Mouse (Mus musculus): ENCODE measurements at regions not wholly inside any gene's neighbourhood (a gene's known extent, or its start where the extent isn't known, plus 50 kb on each side); places are given as distances from the start of the nearest gene placed in this dataset.
A peak's percentile ranks its signal among the peaks of the same experiment; 100 is the strongest.

DNA sequence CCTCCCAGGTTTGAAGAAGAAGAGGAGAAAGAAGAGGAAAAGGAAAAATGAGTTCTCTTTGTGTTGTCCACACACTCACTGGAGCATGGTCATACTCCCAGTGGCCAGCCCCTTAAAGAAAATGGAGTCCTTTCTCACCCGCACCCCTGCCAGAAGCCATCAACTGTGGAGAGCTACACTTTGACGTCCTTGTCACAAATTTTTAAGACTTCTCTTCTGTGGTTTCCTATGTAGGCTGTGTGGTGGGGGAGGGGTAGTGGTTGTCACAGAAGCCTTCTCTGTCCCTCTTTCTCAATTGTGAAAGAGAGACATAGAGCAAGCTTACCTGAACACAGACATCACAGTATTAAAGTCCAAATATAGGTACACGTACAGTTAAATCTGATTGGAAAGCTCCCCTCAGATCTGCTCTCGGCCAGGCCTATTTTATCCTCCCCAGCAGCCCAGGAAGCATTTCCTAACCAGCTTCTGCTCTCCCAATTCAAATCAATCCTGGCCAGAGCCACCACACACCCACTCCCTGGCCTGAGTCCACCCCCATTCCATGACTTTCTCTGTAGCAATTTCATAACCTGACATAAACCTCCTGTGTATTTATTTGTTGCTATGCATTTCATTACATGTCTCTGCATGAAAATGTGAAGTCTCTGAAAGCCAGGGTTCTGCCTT, 192.3 kb upstream of the Mctp2 start:
- Histone ChIP-seq H3K27me3 (replicated peaks; ENCODE audit: control insufficient read depth, insufficient read depth, low read length) (no peaks in the 10 kb centered on the region), H3K9ac (replicated peaks; ENCODE audit: low read depth, low read length) (no peak overlapping the region), H3K4me3 (replicated peaks; ENCODE audit: low read length) (no peak overlapping the region), H3K9me3 (ENCODE audit: control insufficient read depth, low read length) (no peaks in the 10 kb centered on the region), H3K4me1 (replicated peaks; ENCODE audit: control insufficient read depth, insufficient read depth, low read length) (0 out of 2 replicates have a peak, but pooled peaks cover 3% of the 10 kb centered on the region), H3K27ac (ENCODE audit: low read length) (no peak overlapping the region; the same call in 1 of the 2 replicates), H3K4me2 (ENCODE audit: low read length) (no peak overlapping the region), H3K36me3 (ENCODE audit: control insufficient read depth, insufficient read depth) (no peaks in the 10 kb centered on the region)
- ATAC-seq: no peak
- 81% methylated on average over 4 of the region's 4 CpGs for WGBS

DNA sequence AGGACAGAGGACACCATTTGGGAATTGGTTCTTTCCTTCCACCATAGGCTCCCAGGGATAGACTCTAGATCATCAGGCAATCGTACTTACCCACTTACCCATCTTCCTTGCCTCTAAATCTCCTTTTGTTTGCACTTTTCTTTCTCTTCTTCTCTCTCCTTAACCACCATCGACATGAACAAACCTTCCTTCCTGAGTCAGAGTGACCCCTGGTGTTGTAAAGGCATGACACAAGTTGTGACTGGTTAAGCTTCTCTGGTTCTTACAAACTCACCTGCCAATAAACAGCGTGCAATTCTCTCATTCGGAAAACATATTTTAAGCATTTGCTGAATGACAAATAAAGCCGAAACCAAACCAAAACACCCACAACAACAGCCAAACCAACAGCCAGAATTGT, 193.4 kb upstream of the Mctp2 start:
- WGBS: 83% methylated on average over 5 of the region's 5 CpGs
- no peaks in the 10 kb centered on the region for H3K9me3 ChIP-seq (ENCODE audit: control insufficient read depth, low read length)
- H3K4me2 ChIP-seq (ENCODE audit: low read length): no peak overlapping the region
- no peak overlapping the region for H3K9ac ChIP-seq (replicated peaks; ENCODE audit: low read depth, low read length)
- ATAC-seq: no peak
- 0 out of 2 replicates have a peak, but pooled peaks cover 3% of the 10 kb centered on the region for H3K4me1 ChIP-seq (replicated peaks; ENCODE audit: control insufficient read depth, insufficient read depth, low read length)
- no peak overlapping the region for H3K27ac ChIP-seq (ENCODE audit: low read length)
- H3K36me3 ChIP-seq (ENCODE audit: control insufficient read depth, insufficient read depth): no peaks in the 10 kb centered on the region
- no peak overlapping the region for H3K4me3 ChIP-seq (replicated peaks; ENCODE audit: low read length)
- no peaks in the 10 kb centered on the region for H3K27me3 ChIP-seq (replicated peaks; ENCODE audit: control insufficient read depth, insufficient read depth, low read length)

DNA sequence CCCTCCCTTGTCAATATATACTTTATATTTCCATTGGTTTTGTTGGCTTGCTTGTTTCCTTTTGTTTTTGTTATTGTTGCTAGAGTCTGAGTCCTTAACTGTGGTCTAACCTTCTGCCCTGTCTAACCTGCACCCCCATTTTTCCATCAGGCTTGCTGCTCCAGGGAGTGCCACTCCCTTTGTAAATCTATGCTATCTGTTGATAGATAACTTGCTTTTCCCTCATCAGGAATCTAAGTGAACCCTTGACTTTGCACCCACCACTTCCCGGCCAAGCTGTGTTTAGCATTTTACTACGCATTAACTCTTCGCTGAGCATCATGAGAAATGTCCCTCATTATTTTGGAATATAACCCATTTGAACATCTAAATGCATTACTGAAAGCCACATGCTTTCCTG, 193.8 kb upstream of the Mctp2 start:
- WGBS: 94% methylated on average over 3 of the region's 3 CpGs
- H3K27me3 ChIP-seq (replicated peaks; ENCODE audit: control insufficient read depth, insufficient read depth, low read length): no peaks in the 10 kb centered on the region
- no peaks in the 10 kb centered on the region for H3K9me3 ChIP-seq (ENCODE audit: control insufficient read depth, low read length)
- ATAC-seq: no peak
- H3K4me2 ChIP-seq (ENCODE audit: low read length): no peak overlapping the region
- no peaks in the 10 kb centered on the region for H3K36me3 ChIP-seq (ENCODE audit: control insufficient read depth, insufficient read depth)
- no peak overlapping the region for H3K4me3 ChIP-seq (replicated peaks; ENCODE audit: low read length)
- H3K9ac ChIP-seq (replicated peaks; ENCODE audit: low read depth, low read length): no peak overlapping the region
- H3K27ac ChIP-seq (ENCODE audit: low read length): no peak overlapping the region
- H3K4me1 ChIP-seq (replicated peaks; ENCODE audit: control insufficient read depth, insufficient read depth, low read length): 0 out of 2 replicates have a peak, but pooled peaks cover 3% of the 10 kb centered on the region

DNA sequence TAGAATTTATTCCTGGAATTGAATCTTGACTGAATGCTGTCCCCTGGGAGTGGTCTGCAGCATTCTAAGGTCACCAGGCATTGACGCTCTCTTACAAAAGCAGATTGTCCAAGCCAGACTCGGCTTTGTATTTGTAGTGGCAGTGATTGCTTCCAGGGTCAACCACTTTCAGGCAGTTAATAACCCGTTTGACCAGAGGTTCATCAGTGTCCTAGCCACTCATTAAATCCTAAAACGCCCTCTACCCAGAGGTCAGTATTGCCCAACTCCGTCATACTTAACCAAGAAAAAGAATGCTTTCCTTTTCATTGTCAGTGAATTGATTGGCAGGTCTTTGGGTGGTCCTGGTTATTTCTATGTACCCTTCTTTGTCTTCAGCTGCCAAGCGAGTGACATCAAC, 194.6 kb upstream of the Mctp2 start:
- Histone ChIP-seq H3K4me1 (replicated peaks; ENCODE audit: control insufficient read depth, insufficient read depth, low read length) (0 out of 2 replicates have a peak, but pooled peaks cover 3% of the 10 kb centered on the region), H3K9ac (replicated peaks; ENCODE audit: low read depth, low read length) (no peak overlapping the region), H3K27me3 (replicated peaks; ENCODE audit: control insufficient read depth, insufficient read depth, low read length) (no peaks in the 10 kb centered on the region), H3K36me3 (ENCODE audit: control insufficient read depth, insufficient read depth) (no peaks in the 10 kb centered on the region), H3K9me3 (ENCODE audit: control insufficient read depth, low read length) (no peaks in the 10 kb centered on the region), H3K27ac (ENCODE audit: low read length) (no peak overlapping the region), H3K4me2 (ENCODE audit: low read length) (no peak overlapping the region), H3K4me3 (replicated peaks; ENCODE audit: low read length) (no peak overlapping the region)
- ATAC-seq: no peak
- 50% methylated on average over 6 of the region's 6 CpGs for WGBS

DNA sequence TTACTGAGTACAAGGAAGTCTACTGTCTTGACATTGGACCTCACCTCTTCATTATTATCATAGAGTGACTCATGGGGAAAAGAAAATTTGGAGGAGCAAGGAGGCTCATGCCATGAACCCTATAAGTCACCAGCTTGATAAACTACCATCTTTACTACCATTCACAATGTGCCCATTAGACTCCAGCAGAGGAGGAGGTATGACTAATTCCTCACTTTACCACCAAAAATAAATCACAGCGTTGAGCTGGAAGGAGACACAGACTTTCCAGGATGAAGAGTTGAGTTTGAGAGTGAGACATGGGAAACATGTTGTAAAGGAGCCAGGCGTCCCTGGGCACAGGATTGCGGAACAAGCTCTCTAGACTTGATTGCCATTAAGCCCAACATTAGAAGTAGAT, 195.0 kb upstream of the Mctp2 start:
- Histone ChIP-seq H3K9ac (replicated peaks; ENCODE audit: low read depth, low read length) (no peak overlapping the region), H3K27me3 (replicated peaks; ENCODE audit: control insufficient read depth, insufficient read depth, low read length) (no peaks in the 10 kb centered on the region), H3K9me3 (ENCODE audit: control insufficient read depth, low read length) (no peaks in the 10 kb centered on the region), H3K27ac (ENCODE audit: low read length) (no peak overlapping the region), H3K4me1 (replicated peaks; ENCODE audit: control insufficient read depth, insufficient read depth, low read length) (0 out of 2 replicates have a peak, but pooled peaks cover 3% of the 10 kb centered on the region), H3K4me3 (replicated peaks; ENCODE audit: low read length) (no peak overlapping the region), H3K4me2 (ENCODE audit: low read length) (no peak overlapping the region), H3K36me3 (ENCODE audit: control insufficient read depth, insufficient read depth) (no peaks in the 10 kb centered on the region)
- no peak for ATAC-seq
- WGBS: 90% methylated on average over 3 of the region's 3 CpGs

DNA sequence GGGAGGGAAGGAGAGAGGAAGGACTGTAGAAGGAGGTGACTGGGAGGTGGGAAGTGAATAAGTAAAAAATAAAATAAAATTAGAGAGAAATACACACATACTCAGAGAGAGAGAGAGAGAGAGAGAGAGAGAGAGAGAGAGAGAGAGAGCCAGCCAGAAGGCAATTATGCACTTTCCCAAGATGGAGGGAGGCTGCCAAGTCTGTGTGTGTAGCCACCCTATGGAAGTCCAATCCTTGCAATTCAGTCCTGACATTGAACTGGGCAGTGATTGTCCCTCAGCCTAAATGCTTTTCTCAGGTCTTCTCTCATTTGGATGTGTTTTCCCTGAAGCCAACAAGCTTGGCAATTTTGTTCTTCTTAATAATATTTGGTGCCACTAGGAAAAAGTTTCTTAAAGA, 197.3 kb upstream of the Mctp2 start:
- peak; percentile 57; the same call in 1 of the 2 replicates for ATAC-seq
- Histone ChIP-seq H3K27me3 (replicated peaks; ENCODE audit: control insufficient read depth, insufficient read depth, low read length) (no peaks in the 10 kb centered on the region), H3K4me1 (replicated peaks; ENCODE audit: control insufficient read depth, insufficient read depth, low read length) (0 out of 2 replicates have a peak, but pooled peaks cover 3% of the 10 kb centered on the region), H3K9me3 (ENCODE audit: control insufficient read depth, low read length) (no peaks in the 10 kb centered on the region), H3K9ac (replicated peaks; ENCODE audit: low read depth, low read length) (no peak overlapping the region), H3K27ac (ENCODE audit: low read length) (no peak overlapping the region), H3K4me2 (ENCODE audit: low read length) (no peak overlapping the region), H3K36me3 (ENCODE audit: control insufficient read depth, insufficient read depth) (no peaks in the 10 kb centered on the region), H3K4me3 (replicated peaks; ENCODE audit: low read length) (no peak overlapping the region)

DNA sequence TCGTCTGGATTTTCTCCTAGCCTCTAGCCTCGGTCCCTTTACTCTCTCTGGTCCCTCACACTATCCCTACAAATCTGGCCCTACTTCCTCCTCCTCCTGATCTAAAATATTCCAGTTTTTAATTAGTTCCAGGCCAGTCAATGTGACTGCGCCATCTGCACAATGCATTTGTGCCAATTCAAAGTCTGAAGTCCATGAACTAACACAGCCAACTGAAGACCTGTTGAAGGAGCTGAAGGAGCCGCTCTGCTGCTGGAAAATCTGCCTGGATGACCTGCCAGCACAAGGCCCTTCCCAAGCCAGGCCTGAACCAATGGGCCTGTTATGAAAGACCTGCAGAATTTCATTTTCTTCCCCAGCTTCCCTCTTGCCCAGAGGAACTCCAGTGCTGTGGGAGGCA, 197.9 kb upstream of the Mctp2 start:
- H3K27me3 ChIP-seq (replicated peaks; ENCODE audit: control insufficient read depth, insufficient read depth, low read length): no peaks in the 10 kb centered on the region
- H3K4me2 ChIP-seq (ENCODE audit: low read length): no peak overlapping the region
- no peak overlapping the region for H3K4me3 ChIP-seq (replicated peaks; ENCODE audit: low read length)
- no peak overlapping the region for H3K9ac ChIP-seq (replicated peaks; ENCODE audit: low read depth, low read length)
- H3K36me3 ChIP-seq (ENCODE audit: control insufficient read depth, insufficient read depth): no peaks in the 10 kb centered on the region
- no peaks in the 10 kb centered on the region for H3K9me3 ChIP-seq (ENCODE audit: control insufficient read depth, low read length)
- H3K27ac ChIP-seq (ENCODE audit: low read length): no peak overlapping the region
- ATAC-seq: peak; percentile 74
- H3K4me1 ChIP-seq (replicated peaks; ENCODE audit: control insufficient read depth, insufficient read depth, low read length): no peaks in the 10 kb centered on the region
- WGBS: 67% methylated on average over 4 of the region's 4 CpGs

DNA sequence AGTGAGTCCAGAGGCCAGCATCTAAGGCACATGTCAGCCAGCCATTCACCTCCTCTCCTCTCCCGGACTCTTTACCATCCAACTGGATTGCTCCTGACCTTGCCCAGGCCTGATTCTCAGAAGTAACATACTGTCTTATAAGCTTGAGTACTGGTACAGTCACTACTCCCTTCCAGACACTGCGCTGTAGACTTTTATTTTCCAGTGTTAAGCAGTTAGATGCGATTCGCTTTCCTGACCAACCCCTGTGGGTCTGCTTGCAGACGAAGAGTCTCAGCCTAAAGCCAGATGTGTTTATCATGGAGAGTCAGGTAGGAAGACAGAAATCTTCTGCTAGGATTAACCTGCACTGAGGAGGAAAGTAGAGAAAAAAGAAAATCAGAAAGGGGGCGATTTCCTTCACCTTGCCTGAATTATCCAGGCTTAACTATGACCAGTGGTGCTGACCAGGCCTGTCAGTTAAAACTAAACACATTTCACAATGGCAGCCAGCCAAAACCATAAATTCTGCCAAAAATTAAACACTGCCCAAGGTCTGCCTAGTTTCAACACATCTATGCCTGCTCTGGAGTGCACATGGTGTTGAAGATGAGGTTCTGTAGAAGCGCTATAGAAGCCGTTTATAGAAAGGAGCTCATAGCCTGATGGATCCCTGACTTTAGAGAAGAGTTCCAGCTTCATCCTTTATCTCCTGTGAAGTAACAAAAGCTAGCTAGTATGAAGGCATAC, 199.5 kb upstream of the Mctp2 start:
- Histone ChIP-seq H3K4me2 (ENCODE audit: low read length) (no peak overlapping the region), H3K4me1 (replicated peaks; ENCODE audit: control insufficient read depth, insufficient read depth, low read length) (no peaks in the 10 kb centered on the region), H3K27ac (ENCODE audit: low read length) (no peak overlapping the region), H3K36me3 (ENCODE audit: control insufficient read depth, insufficient read depth) (no peaks in the 10 kb centered on the region), H3K27me3 (replicated peaks; ENCODE audit: control insufficient read depth, insufficient read depth, low read length) (no peaks in the 10 kb centered on the region), H3K9me3 (ENCODE audit: control insufficient read depth, low read length) (no peaks in the 10 kb centered on the region), H3K4me3 (replicated peaks; ENCODE audit: low read length) (no peak overlapping the region), H3K9ac (replicated peaks; ENCODE audit: low read depth, low read length) (no peak overlapping the region)
- ATAC-seq: no peak
- WGBS: 91% methylated on average over 8 of the region's 8 CpGs

DNA sequence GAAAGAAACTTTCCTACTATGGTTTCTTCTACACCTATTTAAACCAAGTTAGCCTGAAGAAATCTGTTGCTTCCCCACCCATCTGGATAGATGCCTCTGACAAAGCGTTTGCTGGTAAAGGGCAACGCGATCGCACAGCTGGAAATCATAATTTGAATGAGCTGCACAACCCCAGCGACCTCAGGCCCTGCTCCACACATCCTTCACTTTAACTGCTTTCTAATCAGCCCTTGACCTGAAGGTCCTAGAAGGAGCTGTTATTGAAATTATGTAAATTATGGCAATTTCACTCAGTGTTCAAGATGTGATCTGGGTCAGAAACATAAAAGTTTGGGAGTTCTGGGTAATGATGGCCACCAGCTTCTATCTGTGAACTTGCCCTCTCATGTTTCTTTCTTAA, 201.5 kb upstream of the Mctp2 start:
- Histone ChIP-seq H3K27me3 (replicated peaks; ENCODE audit: control insufficient read depth, insufficient read depth, low read length) (no peaks in the 10 kb centered on the region), H3K4me2 (ENCODE audit: low read length) (no peak overlapping the region), H3K9me3 (ENCODE audit: control insufficient read depth, low read length) (no peaks in the 10 kb centered on the region), H3K4me1 (replicated peaks; ENCODE audit: control insufficient read depth, insufficient read depth, low read length) (no peaks in the 10 kb centered on the region), H3K27ac (ENCODE audit: low read length) (no peak overlapping the region), H3K9ac (replicated peaks; ENCODE audit: low read depth, low read length) (no peak overlapping the region), H3K36me3 (ENCODE audit: control insufficient read depth, insufficient read depth) (no peaks in the 10 kb centered on the region), H3K4me3 (replicated peaks; ENCODE audit: low read length) (no peak overlapping the region)
- 52% methylated on average over 5 of the region's 5 CpGs for WGBS
- no peak for ATAC-seq

Data from forebrain, embryonic 16.5 days (tissue).